Mouse (Mus musculus) MEL (cell line): ENCODE data around the gene Med12l.
A peak's percentile ranks its signal among the peaks of the same experiment; 100 is the strongest.

ENCODE experiments used
- CTCF ChIP-seq, 3 experiments: IDR thresholded peaks in 2 of 3; conservative IDR thresholded peaks in 1 of 3; 2 replicates each; pipeline ENCODE4 v1.5.1; 2011 to 2012; ENCODE audit warnings: low read length in 3 of 3, low read depth in 2 of 3, mild to moderate bottlenecking in 2 of 3, improper control_type of control experiment in 1 of 3, inconsistent platforms in 1 of 3, mixed read lengths in 1 of 3, moderate library complexity in 1 of 3; ENCODE audit not compliant: control insufficient read depth in 1 of 3, insufficient read depth in 1 of 3, poor library complexity in 1 of 3, severe bottlenecking in 1 of 3
- EP300 ChIP-seq, 2 experiments: IDR thresholded peaks; 2 replicates each; pipeline ENCODE4 v1.6.1; 2011; ENCODE audit warnings: improper control_type of control experiment in 2 of 2, low read length in 2 of 2, low read depth in 1 of 2, mild to moderate bottlenecking in 1 of 2
- KAT2A ChIP-seq: conservative IDR thresholded peaks from 2 replicates; pipeline ENCODE4 v1.6.1; 2012; ENCODE audit warnings: low read depth, low read length, improper control_type of control experiment, inconsistent platforms
- MAFK ChIP-seq: IDR thresholded peaks from 2 replicates; pipeline ENCODE4 v1.6.1; 2011; ENCODE audit warnings: low read depth, mild to moderate bottlenecking, low read length, improper control_type of control experiment, borderline replicate concordance
- MYC ChIP-seq: IDR thresholded peaks from 2 replicates; pipeline ENCODE4 v1.6.1; 2011; ENCODE audit warnings: low read depth, mild to moderate bottlenecking, low read length, improper control_type of control experiment, moderate library complexity
- POLR2A ChIP-seq, 2 experiments: IDR thresholded peaks; 2 replicates each; pipeline ENCODE4 v1.6.1; 2011 to 2012; ENCODE audit warnings: low read length in 2 of 2, mild to moderate bottlenecking in 2 of 2, control low read depth in 1 of 2, improper control_type of control experiment in 1 of 2, low read depth in 1 of 2, moderate library complexity in 1 of 2; ENCODE audit not compliant: control insufficient read depth in 1 of 2, insufficient read depth in 1 of 2, poor library complexity in 1 of 2
- TAL1 ChIP-seq: IDR thresholded peaks from 2 replicates; pipeline ENCODE4 v1.6.1; 2012; ENCODE audit warnings: mild to moderate bottlenecking, inconsistent platforms, low read length, moderate library complexity, mixed read lengths
- TBP ChIP-seq: IDR thresholded peaks from 2 replicates; pipeline ENCODE4 v1.8.0; 2011; ENCODE audit warnings: low read depth, low read length, improper control_type of control experiment
- USF1 ChIP-seq: IDR thresholded peaks from 2 replicates; pipeline ENCODE4 v1.6.1; 2014; ENCODE audit warnings: low read depth, mild to moderate bottlenecking, inconsistent platforms, low read length, improper control_type of control experiment, moderate library complexity
- ZNF384 ChIP-seq: IDR thresholded peaks from 2 replicates; pipeline ENCODE4 v1.6.1; 2012; ENCODE audit warnings: low read depth, mild to moderate bottlenecking, inconsistent platforms, low read length, improper control_type of control experiment

GRCm38 (mm10) chr3:59101218-59101986 is 95.8 kb downstream of the Med12l start, which contains the start of gene Gpr171:
- no peak for TF ChIP-seq KAT2A
- TF ChIP-seq EP300 (IDR thresholded peaks at IDR 0.05; ENCODE audit: low read depth in 1 of 2, low read length in 2 of 2): peak in 1 of 2 experiments; percentile 42; a peak in 1 of 4 replicates
- no peak for TF ChIP-seq MYC
- no peak for TF ChIP-seq TBP
- no peak for TF ChIP-seq CTCF (IDR thresholded peaks at IDR 0.05 in 2 of 3, conservative IDR thresholded peaks at IDR 0.05 in 1 of 3; ENCODE audit: control insufficient read depth in 1 of 3, insufficient read depth in 1 of 3, low read depth in 2 of 3, low read length in 3 of 3, poor library complexity in 1 of 3, severe bottlenecking in 1 of 3)
- no peak for TF ChIP-seq ZNF384
- no peak for TF ChIP-seq TAL1
- TF ChIP-seq MAFK: no peak
- no peak for TF ChIP-seq USF1
- TF ChIP-seq POLR2A (IDR thresholded peaks at IDR 0.05; ENCODE audit: control insufficient read depth in 1 of 2, insufficient read depth in 1 of 2, low read depth in 1 of 2, low read length in 2 of 2, poor library complexity in 1 of 2): no peak
